Mouse (Mus musculus) inflammation-experienced regulatory T-cells, adult 6 months (primary cell): ENCODE data around the gene Cadm4. TPM values are rescaled to one million over a fixed set of nuclear protein-coding genes. Genes with fewer than 3 reads are reported as not detected.

Source experiments
- ATAC-seq: one replicate; pipeline ENCODE4 v1.8.0; 2017
- polyA plus RNA-seq, 3 experiments: library from polyadenylated mRNA; unstranded; fragments of 100-300 nt; shearing (Covaris generic); gene quantifications; one replicate each; pipeline ENCODE4 v1.2.1; 2017

The Cadm4 gene
- not detected for polyA plus RNA-seq

- peak; percentile 89 for ATAC-seq
Observed at GRCm38 (mm10) chr7:24481474-24482207, at the start of gene Cadm4. Gene Cadm4 (plus strand): TSS chr7:24482023.

GRCm38 (mm10) chr7:24435305-24435704 is 46.5 kb upstream of the Cadm4 start:
- no peak for ATAC-seq

DNA sequence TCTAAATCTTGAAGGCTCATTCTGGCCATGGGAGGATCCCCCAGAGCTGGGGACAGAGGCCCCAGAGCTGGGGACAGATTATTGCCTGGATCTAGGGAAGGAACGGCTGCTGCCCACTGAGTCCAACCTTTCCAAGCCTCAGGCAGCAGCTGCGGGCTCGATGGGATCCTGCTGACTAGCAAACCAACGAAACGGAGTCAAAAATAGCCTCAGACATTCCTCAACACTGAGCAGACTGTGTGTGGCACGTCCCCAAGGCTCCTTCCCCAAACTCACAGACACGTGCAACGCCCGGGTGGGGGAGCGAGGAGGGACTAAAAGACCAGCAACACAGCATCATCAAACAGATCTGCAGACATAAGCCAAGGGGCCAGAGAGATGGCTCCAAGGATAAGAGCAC is 43.8 kb upstream of the Cadm4 start:
- ATAC-seq = no peak

GRCm38 (mm10) chr7:24439191-24439590 is 42.6 kb upstream of the Cadm4 start:
- ATAC-seq = no peak

DNA sequence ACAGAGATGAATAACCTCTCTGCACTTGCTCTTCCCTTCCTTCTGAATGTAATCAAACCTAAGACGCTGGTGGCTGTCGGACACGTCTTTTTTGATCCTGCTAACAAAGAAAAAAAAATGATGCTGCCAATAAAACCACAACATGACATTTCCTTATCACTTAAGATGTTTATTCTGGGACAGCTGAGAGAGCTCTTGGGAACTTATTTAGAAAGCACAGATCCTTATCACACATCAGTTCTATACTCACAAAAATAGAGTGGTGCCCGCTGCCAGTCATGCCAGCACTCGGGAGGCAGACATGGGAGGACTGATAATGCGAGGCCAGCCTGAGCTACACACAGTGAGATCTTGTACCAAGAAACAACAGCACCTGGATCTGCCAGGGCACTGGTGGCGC is 41.9 kb upstream of the Cadm4 start:
- ATAC-seq = no peak

GRCm38 (mm10) chr7:24441785-24442184 is 40.0 kb upstream of the Cadm4 start:
- ATAC-seq = peak; percentile 98

GRCm38 (mm10) chr7:24442313-24442712 is 39.5 kb upstream of the Cadm4 start:
- no peak for ATAC-seq

GRCm38 (mm10) chr7:24445266-24445926 is 36.4 kb upstream of the Cadm4 start:
- peak; percentile 30 for ATAC-seq

- no peak for ATAC-seq
Observed at GRCm38 (mm10) chr7:24446697-24447340, 35.0 kb upstream of the Cadm4 start.

DNA sequence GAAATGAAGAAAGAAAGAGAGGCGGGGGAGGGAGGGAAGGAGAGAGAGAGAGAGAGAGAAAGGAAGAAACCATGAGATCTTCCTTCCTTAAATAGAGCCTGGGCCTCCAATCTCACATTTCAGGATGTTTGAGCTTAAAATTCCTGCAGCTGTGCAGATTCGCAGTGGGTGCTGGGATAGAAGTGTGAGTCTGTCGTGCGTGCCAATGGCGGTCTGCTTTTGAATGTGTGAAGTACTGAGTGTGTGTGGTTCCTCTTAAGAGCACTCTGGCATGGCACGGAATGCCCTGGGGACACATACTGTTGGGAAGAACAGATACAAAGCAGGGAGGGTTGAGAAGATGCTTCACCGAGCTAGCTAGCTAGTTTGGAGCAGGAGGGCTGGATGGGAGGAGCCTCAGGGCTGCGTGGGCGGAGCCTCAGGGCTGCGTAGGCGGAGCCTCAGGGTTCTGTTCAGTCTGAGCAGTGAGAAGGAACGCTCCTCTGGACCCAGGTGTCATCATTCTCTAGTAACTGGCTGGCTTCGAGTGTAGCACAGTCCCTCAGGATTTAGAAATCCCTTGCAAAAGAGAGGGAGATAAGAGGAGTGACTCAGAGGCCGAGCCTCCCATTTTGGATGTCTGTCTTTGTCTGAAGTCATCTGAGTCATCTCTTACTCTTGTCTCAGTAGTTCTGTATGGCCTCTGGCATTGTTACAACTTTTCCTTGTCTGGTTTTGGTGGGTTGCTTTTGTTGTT is 32.9 kb upstream of the Cadm4 start:
- no peak for ATAC-seq

DNA sequence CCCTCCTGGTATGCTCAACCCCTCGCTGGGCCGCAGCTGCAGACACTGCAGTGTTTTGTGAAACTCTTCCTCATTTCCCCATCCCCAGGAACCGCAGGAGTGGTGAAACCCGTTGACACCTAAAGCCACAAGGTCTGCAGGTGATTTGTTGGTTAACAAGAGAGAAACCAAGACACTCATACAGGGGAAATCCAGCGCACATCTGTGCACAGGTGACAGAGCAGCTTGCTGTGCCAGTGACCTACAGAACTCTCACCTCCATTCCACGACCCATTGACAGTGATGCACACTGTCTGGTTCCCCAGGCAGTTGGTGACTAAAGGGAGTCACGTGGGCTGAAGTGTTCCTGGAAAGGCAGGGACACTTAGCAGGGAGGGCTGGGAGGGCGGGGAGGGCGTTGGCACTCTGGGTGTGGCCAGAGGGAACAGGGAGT is 31.2 kb upstream of the Cadm4 start:
- ATAC-seq = no peak

DNA sequence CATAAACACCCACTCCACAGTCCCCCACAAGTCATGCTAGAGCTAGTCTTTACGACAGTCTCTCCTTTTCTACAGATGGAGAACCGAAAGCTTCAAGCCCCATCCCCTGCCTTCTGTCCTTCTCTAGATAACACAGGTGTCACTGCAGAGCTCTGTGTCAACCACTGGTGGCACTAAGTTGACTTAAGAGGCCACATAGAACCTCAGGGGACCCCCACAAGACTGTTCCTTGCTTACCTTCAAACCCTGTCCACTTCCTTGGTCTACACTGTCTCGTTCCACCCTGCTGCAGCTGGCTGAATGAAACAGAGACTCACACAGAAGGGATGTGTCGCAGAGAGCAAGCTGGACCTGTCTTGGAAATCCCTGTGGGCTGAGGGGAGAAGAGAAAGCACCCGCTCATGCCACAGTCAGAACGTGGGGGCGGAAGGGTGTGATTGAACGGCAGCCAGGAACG is 29.9 kb upstream of the Cadm4 start, which contains the start of gene Irgc1:
TSS of gene Irgc1 (minus strand) at position 443 of the 457 bp plus-strand sequence.
- ATAC-seq = peak; percentile 70

DNA sequence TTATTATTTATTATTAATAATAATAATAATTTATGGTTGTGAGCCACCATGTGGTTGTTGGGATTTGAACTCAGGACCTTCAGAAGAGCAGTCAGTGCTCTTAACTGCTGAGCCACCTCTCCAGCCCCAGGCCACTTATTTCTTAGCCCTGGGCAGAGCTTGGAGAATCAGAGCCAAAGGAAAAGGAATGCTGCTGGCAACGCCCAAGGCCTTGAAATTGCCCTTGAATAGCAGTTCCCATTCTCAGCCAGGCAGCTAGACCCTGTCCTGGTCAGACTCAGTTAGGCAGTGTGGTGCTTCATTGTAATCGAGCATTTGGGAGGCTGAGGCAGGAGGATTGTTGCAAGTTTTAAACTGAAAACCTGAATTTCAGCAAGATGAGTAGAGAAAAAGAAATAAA is 27.6 kb upstream of the Cadm4 start:
- no peak for ATAC-seq

DNA sequence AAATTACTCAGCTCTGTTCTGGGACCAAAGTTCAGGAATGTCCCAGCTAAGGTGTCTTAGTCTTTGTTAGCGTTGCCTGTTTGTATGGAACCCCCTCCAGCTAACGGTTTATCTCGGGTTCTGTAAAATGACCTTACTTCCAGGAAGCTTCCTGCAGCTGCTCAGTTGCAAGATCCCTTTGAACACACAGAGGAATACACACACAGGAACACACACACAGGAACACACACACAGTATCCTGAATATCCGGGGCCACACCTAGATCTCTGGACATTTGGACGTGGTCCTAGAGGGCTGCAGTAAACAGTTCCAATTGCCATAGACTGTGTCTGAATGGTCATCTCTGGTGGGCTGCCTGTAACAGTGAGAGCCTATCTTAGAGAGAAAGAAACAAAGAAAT is 26.1 kb upstream of the Cadm4 start:
- ATAC-seq = no peak

DNA sequence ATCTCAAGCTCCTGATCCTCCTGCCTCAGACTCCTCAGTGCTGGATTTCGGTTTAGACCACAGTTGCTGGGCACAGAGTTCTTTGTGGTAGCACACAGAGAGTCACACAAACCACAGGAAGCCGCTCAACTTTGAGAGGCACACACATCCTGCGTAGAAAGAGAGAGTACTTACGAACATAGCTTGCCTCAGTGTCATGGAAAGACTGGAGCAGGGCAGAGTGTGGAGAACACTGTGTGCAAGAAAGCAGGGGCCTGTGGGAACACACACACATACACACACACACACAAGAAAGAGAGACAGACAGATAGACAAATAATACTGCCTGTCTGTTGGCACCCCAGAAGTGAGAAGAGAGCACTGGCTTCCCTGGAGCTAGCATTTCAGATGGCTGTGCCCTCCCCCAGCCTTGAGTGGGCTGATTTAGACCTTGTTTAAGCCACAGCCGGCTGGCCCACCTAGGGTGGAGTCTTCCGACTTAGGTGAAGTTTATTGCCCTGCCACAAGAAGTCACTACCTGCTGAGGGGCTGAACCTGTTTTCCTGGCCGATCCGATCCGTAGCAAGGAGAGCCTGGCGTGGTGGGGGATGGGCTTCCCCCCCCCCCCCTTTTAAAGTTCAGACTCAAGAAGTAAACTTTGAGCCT is 24.0 kb upstream of the Cadm4 start:
- peak; percentile 99 for ATAC-seq

GRCm38 (mm10) chr7:24459440-24459839 is 22.4 kb upstream of the Cadm4 start:
- no peak for ATAC-seq

DNA sequence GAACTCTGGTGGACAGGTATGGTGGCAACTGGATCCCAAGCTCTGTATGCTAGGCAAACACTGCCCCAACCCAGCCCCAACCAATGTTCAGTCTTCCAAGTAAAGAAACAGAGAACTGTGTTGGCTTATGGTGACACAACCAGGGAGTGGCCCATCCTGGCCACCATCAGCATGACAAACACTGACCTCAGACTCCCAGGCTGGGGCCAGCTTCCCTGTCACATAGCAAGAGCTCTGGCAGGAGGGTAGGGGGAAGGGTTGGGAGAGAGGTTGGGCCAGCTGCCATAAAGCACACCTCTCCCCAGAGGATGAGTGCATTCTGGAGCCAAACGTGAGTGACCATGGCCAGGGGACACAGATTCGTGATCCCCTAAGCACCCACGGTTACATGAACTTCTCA is 22.0 kb upstream of the Cadm4 start:
- no peak for ATAC-seq

DNA sequence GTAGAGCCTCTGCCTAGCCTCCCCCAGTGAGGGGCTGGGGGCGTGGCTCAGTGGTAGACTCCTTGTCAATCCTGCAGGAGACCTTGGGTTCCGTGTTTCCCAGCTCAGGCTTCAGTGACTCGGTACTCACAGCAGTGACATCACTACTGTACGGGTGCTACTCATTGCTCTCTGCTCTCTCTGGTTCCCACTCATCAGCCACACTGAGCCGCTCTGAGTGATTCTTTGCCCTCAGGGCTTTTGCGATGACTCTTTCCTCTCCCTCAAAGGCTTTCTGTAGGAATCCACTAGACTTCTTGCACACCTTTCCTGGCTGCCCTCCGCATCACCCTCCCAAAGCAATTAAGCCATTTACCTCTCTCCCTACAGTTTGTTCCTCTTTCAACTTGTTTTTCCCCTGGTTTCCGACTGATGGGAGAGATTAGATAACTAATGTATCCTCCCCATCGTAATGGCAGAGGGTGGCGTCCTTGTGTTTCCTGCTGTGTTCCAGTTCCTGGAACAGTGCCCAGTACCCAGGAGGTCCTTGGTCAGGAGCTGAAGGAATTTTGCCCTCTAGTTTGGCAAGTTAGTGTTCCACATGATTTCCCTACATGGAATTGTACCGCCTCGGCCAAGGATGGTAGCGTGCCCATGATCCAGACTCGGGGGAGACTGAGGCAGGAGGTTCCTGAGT is 20.3 kb upstream of the Cadm4 start:
- no peak for ATAC-seq

DNA sequence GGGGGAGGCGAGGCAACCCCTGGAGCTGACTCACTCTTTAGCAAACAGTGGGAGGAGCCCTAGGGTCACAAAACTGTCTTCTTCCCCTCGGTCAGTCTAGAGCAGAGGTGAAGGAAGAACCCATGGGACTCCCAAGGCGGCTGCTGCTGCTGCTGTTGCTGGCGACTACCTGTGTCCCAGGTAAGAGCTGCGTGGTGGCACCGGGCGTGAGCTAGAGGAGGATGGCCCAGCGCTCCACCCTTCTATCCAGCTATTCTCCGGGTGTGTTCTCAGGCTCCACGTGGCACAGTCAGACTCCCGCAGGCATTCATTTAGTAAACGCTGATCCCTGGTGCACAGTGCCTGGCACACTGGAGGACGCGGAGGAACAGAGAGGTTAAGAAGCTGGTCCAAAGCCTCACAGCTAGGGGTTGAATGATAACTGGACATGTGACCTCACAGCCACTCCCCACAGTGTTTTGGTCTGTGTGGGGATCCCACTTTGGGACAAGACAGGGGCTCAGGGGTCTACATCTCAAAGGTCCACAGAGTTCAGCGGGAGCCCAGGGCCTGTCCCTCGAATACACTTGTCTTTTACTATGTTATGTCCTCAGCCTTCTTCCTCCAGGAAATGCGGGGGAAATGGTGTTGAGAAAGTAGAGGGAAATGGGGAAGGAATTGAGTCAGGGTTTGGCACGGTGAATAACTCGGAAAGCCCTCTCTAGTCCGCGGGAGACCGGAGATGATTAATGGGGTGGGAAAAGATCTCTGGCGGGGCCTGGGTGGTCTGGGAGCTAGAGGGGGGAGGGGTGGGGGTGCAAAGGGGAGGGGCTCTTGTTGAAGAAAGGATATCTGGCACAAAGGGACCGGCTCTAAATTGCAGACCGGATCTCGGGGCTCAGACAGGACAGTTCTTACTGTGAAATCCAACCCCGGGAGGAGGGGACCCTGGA is 19.2 kb upstream of the Cadm4 start, which contains the start of gene Plaur:
TSS of gene Plaur (plus strand) at position 97 of the 932 bp plus-strand sequence.
- no peak for ATAC-seq

DNA sequence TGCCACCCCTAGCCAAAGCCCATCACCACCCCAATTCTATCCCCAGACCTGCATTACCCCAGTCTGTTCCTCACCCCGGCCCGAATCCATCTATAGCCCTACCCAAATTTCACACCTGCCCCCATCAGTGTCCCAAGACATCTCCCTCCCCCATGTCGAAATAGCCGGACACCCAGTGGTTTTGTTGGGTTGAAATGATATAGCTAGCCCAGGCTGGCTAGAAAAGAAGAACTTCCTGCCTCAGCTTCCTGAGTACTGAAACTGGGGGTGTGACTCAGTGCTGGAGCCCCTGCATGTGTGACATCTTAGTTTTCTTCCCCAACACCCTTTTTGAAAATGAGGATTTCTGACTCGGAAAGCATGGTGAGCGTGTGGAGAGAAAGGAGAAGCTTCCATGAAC is 15.0 kb upstream of the Cadm4 start:
- ATAC-seq = no peak
